Mouse (Mus musculus) lung, postnatal 0 days (tissue): Measurements from ENCODE around the gene Fgf11.

Source experiments
- CTCF ChIP-seq: IDR thresholded peaks from 2 replicates; pipeline ENCODE4 v1.5.1; 2016; ENCODE audit warnings: antibody characterized with exemption, mild to moderate bottlenecking
- EP300 ChIP-seq: IDR thresholded peaks from 2 replicates; pipeline ENCODE4 v1.6.1; 2016; ENCODE audit warnings: antibody characterized with exemption, mild to moderate bottlenecking, control low read depth

DNA sequence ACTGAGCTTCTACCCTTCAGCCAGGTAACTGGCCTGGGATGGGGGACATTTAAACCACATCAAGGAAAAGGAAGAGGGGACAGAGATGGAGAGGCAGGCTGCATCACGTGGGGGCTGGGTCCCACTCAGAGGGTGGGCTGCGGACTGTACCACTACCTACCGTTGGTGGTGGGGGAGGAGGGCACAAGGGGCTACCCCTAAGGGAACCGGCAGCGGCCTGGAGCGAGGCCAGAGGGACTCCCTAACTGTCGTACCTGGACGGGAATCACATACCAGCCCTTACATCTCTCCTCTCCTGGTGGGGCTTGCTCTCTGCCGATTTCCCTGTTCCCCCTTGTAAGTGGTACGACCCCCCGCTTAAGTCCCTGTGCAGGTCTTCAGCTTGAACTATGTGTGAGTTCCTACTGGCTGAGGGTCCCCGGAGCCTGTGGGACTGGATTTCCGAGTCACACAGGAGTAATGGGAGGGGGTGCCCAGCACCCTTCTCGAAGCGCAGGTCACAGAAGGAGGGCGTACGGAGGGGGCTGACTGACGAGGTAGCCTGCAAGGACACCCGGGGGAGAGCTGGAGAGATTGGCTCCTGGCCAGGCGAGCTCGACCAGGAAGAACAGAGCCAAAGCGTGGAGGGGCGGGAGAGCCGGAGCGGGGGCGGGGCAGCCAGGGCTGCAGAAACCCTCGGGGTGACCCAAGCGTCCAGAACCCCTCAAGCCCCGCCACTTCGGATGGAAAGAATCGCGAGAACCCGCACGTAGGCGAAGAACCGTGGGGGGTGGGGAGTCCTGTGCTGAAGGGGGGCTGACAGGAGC lies 1.1 kb downstream of the Fgf11 start:
- no peak for TF ChIP-seq EP300
- no peak for TF ChIP-seq CTCF
